Mouse (Mus musculus): ENCODE results near the gene Fxn. TPM values are rescaled to one million over a fixed set of nuclear protein-coding genes. Genes with fewer than 3 reads are reported as not detected.
A peak's percentile ranks its signal among the peaks of the same experiment; 100 is the strongest.

Fxn gene
- 34.2 and 34.8 TPM in 2 replicates for polyA plus RNA-seq (2015; fragmentation: Nextera tagmentation; extraction: Ambion mirVana)

GRCm38 (mm10) chr19:24280601-24281228, at the start of gene Fxn:
Gene Fxn (minus strand): TSS chr19:24280605.
- Histone ChIP-seq H3K9me3 (ENCODE audit: low read length) (no peaks in the 10 kb centered on the region), H3K36me3 (replicated peaks; ENCODE audit: insufficient read depth, low read length) (peaks cover 3% of the 10 kb centered on the region; the same call in 1 of the 2 replicates), H3K27me3 (ENCODE audit: insufficient read depth, low read length) (no peaks in the 10 kb centered on the region), H3K4me1 (ENCODE audit: insufficient read depth) (peaks cover 13% of the 10 kb centered on the region), H3K4me2 (ENCODE audit: low read depth, low read length) (peak within 1 kb of the TSS; percentile 93), H3K27ac (ENCODE audit: low read depth) (peak within 1 kb of the TSS; percentile 94), H3K9ac (replicated peaks) (peak within 1 kb of the TSS; percentile 75), H3K4me3 (ENCODE audit: low read depth, low read length) (peak within 1 kb of the TSS; percentile 77)
- no peak for TF ChIP-seq CTCF (IDR thresholded peaks at IDR 0.05; ENCODE audit: low read depth)
- 0 out of 2 replicates have a peak, but pooled peaks have one; percentile 37 for TF ChIP-seq EP300 (IDR thresholded peaks at IDR 0.05; ENCODE audit: low read depth)
- WGBS (ENCODE audit: insufficient replicate concordance): under 1% methylated on average over 14 of the region's 22 CpGs
- ATAC-seq (peak; percentile 77), DNase-seq (peak; percentile 64)

GRCm38 (mm10) chr19:24327921-24328320, 47.5 kb upstream of the Fxn start:
- TF ChIP-seq EP300 (IDR thresholded peaks at IDR 0.05; ENCODE audit: low read depth) (no peak), CTCF (IDR thresholded peaks at IDR 0.05; ENCODE audit: low read depth) (no peak)
- WGBS (ENCODE audit: insufficient replicate concordance): 34% methylated on average over 2 of the region's 2 CpGs
- no peak overlapping the region for H3K4me2 ChIP-seq (ENCODE audit: low read depth, low read length)
- no peak overlapping the region for H3K27ac ChIP-seq (ENCODE audit: low read depth)
- ATAC-seq (no peak), DNase-seq (no peak)
- H3K4me1 ChIP-seq (ENCODE audit: insufficient read depth): no peaks in the 10 kb centered on the region
- H3K9me3 ChIP-seq (ENCODE audit: low read length): no peaks in the 10 kb centered on the region
- H3K27me3 ChIP-seq (ENCODE audit: insufficient read depth, low read length): no peaks in the 10 kb centered on the region
- H3K9ac ChIP-seq (replicated peaks): no peak overlapping the region
- no peak overlapping the region for H3K4me3 ChIP-seq (ENCODE audit: low read depth, low read length)
- no peaks in the 10 kb centered on the region for H3K36me3 ChIP-seq (replicated peaks; ENCODE audit: insufficient read depth, low read length)

DNA sequence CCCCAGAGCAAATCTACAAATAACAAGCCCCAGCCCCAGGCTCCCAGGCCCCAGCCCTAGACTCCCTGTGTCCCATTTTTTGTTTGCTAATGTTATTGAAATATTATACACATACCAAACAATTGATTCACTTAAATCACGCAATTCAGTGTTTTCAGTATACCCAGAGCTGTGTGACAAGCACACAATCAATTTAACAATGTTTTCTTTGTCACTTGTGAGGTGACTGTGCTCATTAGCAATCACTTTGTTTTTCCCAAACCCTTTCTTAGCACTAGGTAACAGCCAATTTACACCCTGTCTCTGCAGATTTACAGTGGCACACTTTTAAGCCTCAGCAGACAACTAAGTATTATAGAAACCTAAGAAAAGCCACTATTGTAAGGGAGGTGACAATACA, 46.6 kb upstream of the Fxn start:
- TF ChIP-seq CTCF (IDR thresholded peaks at IDR 0.05; ENCODE audit: low read depth): no peak
- no peak for TF ChIP-seq EP300 (IDR thresholded peaks at IDR 0.05; ENCODE audit: low read depth)

GRCm38 (mm10) chr19:24325692-24326091, 45.3 kb upstream of the Fxn start:
- DNase-seq: no peak
- Histone ChIP-seq H3K4me1 (ENCODE audit: insufficient read depth) (no peaks in the 10 kb centered on the region), H3K9ac (replicated peaks) (no peak overlapping the region), H3K27me3 (ENCODE audit: insufficient read depth, low read length) (no peaks in the 10 kb centered on the region), H3K36me3 (replicated peaks; ENCODE audit: insufficient read depth, low read length) (no peaks in the 10 kb centered on the region), H3K9me3 (ENCODE audit: low read length) (no peaks in the 10 kb centered on the region), H3K27ac (ENCODE audit: low read depth) (no peak overlapping the region), H3K4me3 (ENCODE audit: low read depth, low read length) (no peak overlapping the region), H3K4me2 (ENCODE audit: low read depth, low read length) (no peak overlapping the region)
- no peak for ATAC-seq
- WGBS (ENCODE audit: insufficient replicate concordance): 70% methylated on average over 6 of the region's 6 CpGs
- TF ChIP-seq CTCF (IDR thresholded peaks at IDR 0.05; ENCODE audit: low read depth) (no peak), EP300 (IDR thresholded peaks at IDR 0.05; ENCODE audit: low read depth) (no peak)

More for the DNA sequence above, 46.6 kb upstream of the Fxn start:
- no peaks in the 10 kb centered on the region for H3K27me3 ChIP-seq (ENCODE audit: insufficient read depth, low read length)
- H3K9me3 ChIP-seq (ENCODE audit: low read length): no peaks in the 10 kb centered on the region
- no peak for ATAC-seq
- H3K4me1 ChIP-seq (ENCODE audit: insufficient read depth): no peaks in the 10 kb centered on the region
- DNase-seq: no peak
- H3K36me3 ChIP-seq (replicated peaks; ENCODE audit: insufficient read depth, low read length): no peaks in the 10 kb centered on the region
- no peak overlapping the region for H3K9ac ChIP-seq (replicated peaks)
- H3K4me3 ChIP-seq (ENCODE audit: low read depth, low read length): no peak overlapping the region
- no peak overlapping the region for H3K4me2 ChIP-seq (ENCODE audit: low read depth, low read length)
- no peak overlapping the region for H3K27ac ChIP-seq (ENCODE audit: low read depth)
- WGBS (ENCODE audit: insufficient replicate concordance): 83% methylated on average over 1 of the region's 1 CpGs

- Histone ChIP-seq H3K36me3 (replicated peaks; ENCODE audit: insufficient read depth, low read length) (no peaks in the 10 kb centered on the region), H3K9me3 (ENCODE audit: low read length) (no peaks in the 10 kb centered on the region), H3K27me3 (ENCODE audit: insufficient read depth, low read length) (no peaks in the 10 kb centered on the region), H3K4me3 (ENCODE audit: low read depth, low read length) (no peak overlapping the region), H3K4me2 (ENCODE audit: low read depth, low read length) (no peak overlapping the region), H3K4me1 (ENCODE audit: insufficient read depth) (no peaks in the 10 kb centered on the region), H3K27ac (ENCODE audit: low read depth) (no peak overlapping the region), H3K9ac (replicated peaks) (no peak overlapping the region)
- no peak for TF ChIP-seq CTCF (IDR thresholded peaks at IDR 0.05; ENCODE audit: low read depth)
- TF ChIP-seq EP300 (IDR thresholded peaks at IDR 0.05; ENCODE audit: low read depth): no peak
- ATAC-seq (no peak), DNase-seq (no peak)
- 69% methylated on average over 10 of the region's 10 CpGs for WGBS (ENCODE audit: insufficient replicate concordance)
Measured at GRCm38 (mm10) chr19:24323841-24324613, 43.6 kb upstream of the Fxn start.

- H3K4me2 ChIP-seq (ENCODE audit: low read depth, low read length): no peak overlapping the region
- no peaks in the 10 kb centered on the region for H3K9me3 ChIP-seq (ENCODE audit: low read length)
- no peak overlapping the region for H3K9ac ChIP-seq (replicated peaks)
- no peak overlapping the region for H3K27ac ChIP-seq (ENCODE audit: low read depth)
- no peak for DNase-seq
- no peaks in the 10 kb centered on the region for H3K27me3 ChIP-seq (ENCODE audit: insufficient read depth, low read length)
- no peak for ATAC-seq
- no peak overlapping the region for H3K4me3 ChIP-seq (ENCODE audit: low read depth, low read length)
- H3K36me3 ChIP-seq (replicated peaks; ENCODE audit: insufficient read depth, low read length): no peaks in the 10 kb centered on the region
- no peaks in the 10 kb centered on the region for H3K4me1 ChIP-seq (ENCODE audit: insufficient read depth)
- WGBS (ENCODE audit: insufficient replicate concordance): 84% methylated on average over 8 of the region's 8 CpGs
- TF ChIP-seq EP300 (IDR thresholded peaks at IDR 0.05; ENCODE audit: low read depth): no peak
- TF ChIP-seq CTCF (IDR thresholded peaks at IDR 0.05; ENCODE audit: low read depth): no peak
Measured at GRCm38 (mm10) chr19:24321900-24322311, 41.5 kb upstream of the Fxn start.

Measured in liver, postnatal 0 days (tissue).